Comparison of ENCODE assay signal across 28 mouse cellular contexts in genomic region chr8:9055416-9055819, GRCm38 (mm10).
DNase-seq lines count a peak whose midpoint lies in the region; ATAC-seq and TF ChIP-seq lines count a peak whose summit lies in the region.
"Had no signal": no experiment of that assay in that cellular context is flagged by ENCODE, and none has a peak within 500 bp of the region (broad histone marks: within the 10 kb centered on the region; RNA-seq: fewer than 3 reads in every experiment).

No protein-coding gene starts in this region.

- peak; percentile 13 for DNase-seq in lung, adult 2 months
- no peak for DNase-seq in lung, postnatal 14 days
- DNase-seq in kidney, postnatal 36 days = no peak
- DNase-seq in midbrain, embryonic 14.5 days = no peak
- DNase-seq in cerebellum, adult 9-10 months = no peak
- DNase-seq: adrenal gland, postnatal 25 days; cerebellum, adult 18-20 months; cerebellum, postnatal 36 days; kidney, postnatal 25 days; right cerebral cortex, adult 18-20 months; spleen, adult 18-20 months; thymus, postnatal 14 days had no signal

- 47% methylated on average over 6 of the region's 6 CpGs for WGBS in lung, adult 2 months
- 13% methylated on average over 6 of the region's 6 CpGs for WGBS in limb, embryonic 13.5 days
- WGBS in lung, embryonic 16.5 days = 52% methylated on average over 6 of the region's 6 CpGs
- 94% methylated on average over 6 of the region's 6 CpGs for WGBS in midbrain, embryonic 14.5 days

- no peaks in the 10 kb centered on the region for H3K9me3 ChIP-seq in limb, embryonic 13.5 days
- H3K9me3 ChIP-seq in lung, embryonic 16.5 days (ENCODE audit: control insufficient read depth, low read length) = no peaks in the 10 kb centered on the region
- H3K9me3 ChIP-seq in midbrain, embryonic 14.5 days (ENCODE audit: control insufficient read depth, low read length) = no peaks in the 10 kb centered on the region
- H3K9me3 ChIP-seq: embryonic facial prominence, embryonic 13.5 days; forebrain, embryonic 10.5 days; heart, embryonic 15.5 days; intestine, embryonic 15.5 days; kidney, embryonic 15.5 days; neural tube, embryonic 12.5 days had no signal

- H3K27ac ChIP-seq in limb, embryonic 13.5 days = no peak overlapping the region
- peak overlapping the region; percentile 62 for H3K27ac ChIP-seq in lung, embryonic 16.5 days (ENCODE audit: low read length)
- no peak overlapping the region for H3K27ac ChIP-seq in midbrain, embryonic 14.5 days (replicated peaks; ENCODE audit: low read depth, low read length)
- H3K27ac ChIP-seq: embryonic facial prominence, embryonic 13.5 days; forebrain, embryonic 10.5 days; heart, embryonic 15.5 days; intestine, embryonic 15.5 days; kidney, embryonic 15.5 days; layer of hippocampus, adult 2 months; left cerebral cortex, adult 2 months; neural tube, embryonic 12.5 days had no signal

- no peak for TF ChIP-seq CTCF in lung, adult 2 months (IDR thresholded peaks at IDR 0.05; ENCODE audit: insufficient read depth, low read length)

- H3K27me3 ChIP-seq in limb, embryonic 13.5 days = peaks cover 11% of the 10 kb centered on the region; the same call in 1 of the 2 replicates
- no peaks in the 10 kb centered on the region for H3K27me3 ChIP-seq in lung, embryonic 16.5 days (ENCODE audit: control insufficient read depth, insufficient read depth, low read depth, low read length)
- no peaks in the 10 kb centered on the region for H3K27me3 ChIP-seq in midbrain, embryonic 14.5 days (ENCODE audit: control insufficient read depth, insufficient read depth, low read length)
- H3K27me3 ChIP-seq: embryonic facial prominence, embryonic 13.5 days; heart, embryonic 15.5 days; intestine, embryonic 15.5 days; kidney, embryonic 15.5 days; neural tube, embryonic 12.5 days had no signal

- peak; percentile 59 for ATAC-seq in limb, embryonic 13.5 days (ENCODE audit: low FRiP score, low read depth)
- ATAC-seq in lung, embryonic 16.5 days (ENCODE audit: low read depth) = peak; percentile 79
- ATAC-seq in midbrain, embryonic 14.5 days (ENCODE audit: low FRiP score, low TSS enrichment) = no peak
- ATAC-seq: CD4-positive, CD25-positive, alpha-beta regulatory T cell, adult 4 months; forebrain, embryonic 16.5 days; hindbrain, embryonic 16.5 days; intestine, embryonic 15.5 days had no signal

- no peak overlapping the region for H3K4me2 ChIP-seq in limb, embryonic 13.5 days (replicated peaks)
- no peak overlapping the region for H3K4me2 ChIP-seq in lung, embryonic 16.5 days (ENCODE audit: low read depth, low read length)
- no peak overlapping the region for H3K4me2 ChIP-seq in midbrain, embryonic 14.5 days (ENCODE audit: low read length)
- H3K4me2 ChIP-seq: embryonic facial prominence, embryonic 13.5 days; heart, embryonic 15.5 days; intestine, embryonic 15.5 days; kidney, embryonic 15.5 days; liver, embryonic 11.5 days; midbrain, embryonic 11.5 days; neural tube, embryonic 12.5 days had no signal

- H3K36me3 ChIP-seq in limb, embryonic 13.5 days = no peaks in the 10 kb centered on the region
- H3K36me3 ChIP-seq in lung, embryonic 16.5 days (ENCODE audit: control insufficient read depth, insufficient read depth, low read length) = no peaks in the 10 kb centered on the region
- H3K36me3 ChIP-seq in midbrain, embryonic 14.5 days (ENCODE audit: control insufficient read depth, insufficient read depth, low read length) = no peaks in the 10 kb centered on the region
- H3K36me3 ChIP-seq: embryonic facial prominence, embryonic 13.5 days; forebrain, embryonic 10.5 days; heart, embryonic 15.5 days; intestine, embryonic 15.5 days; kidney, embryonic 15.5 days; neural tube, embryonic 12.5 days had no signal

- no peak overlapping the region for H3K9ac ChIP-seq in limb, embryonic 13.5 days
- H3K9ac ChIP-seq in lung, embryonic 16.5 days (ENCODE audit: low read length) = no peak overlapping the region
- no peak overlapping the region for H3K9ac ChIP-seq in midbrain, embryonic 14.5 days (replicated peaks; ENCODE audit: low read length)
- H3K9ac ChIP-seq: embryonic facial prominence, embryonic 13.5 days; heart, embryonic 15.5 days; intestine, embryonic 15.5 days; kidney, embryonic 15.5 days; neural tube, embryonic 12.5 days had no signal

- H3K4me1 ChIP-seq in lung, adult 2 months (ENCODE audit: control insufficient read depth, insufficient read depth, low read length) = peaks cover 3% of the 10 kb centered on the region; the same call in 1 of the 2 replicates
- peaks cover 17% of the 10 kb centered on the region for H3K4me1 ChIP-seq in limb, embryonic 13.5 days
- peaks cover 16% of the 10 kb centered on the region for H3K4me1 ChIP-seq in lung, embryonic 16.5 days (replicated peaks; ENCODE audit: control insufficient read depth, insufficient read depth, low read length)
- no peaks in the 10 kb centered on the region for H3K4me1 ChIP-seq in midbrain, embryonic 14.5 days (ENCODE audit: control insufficient read depth, insufficient read depth, low read length)
- H3K4me1 ChIP-seq: forebrain, embryonic 10.5 days; intestine, embryonic 15.5 days; kidney, embryonic 15.5 days; neural tube, embryonic 12.5 days had no signal

- H3K4me3 ChIP-seq in lung, adult 2 months (replicated peaks; ENCODE audit: extremely low read depth, low read depth, low read length) = no peak overlapping the region
- H3K4me3 ChIP-seq in limb, embryonic 13.5 days = no peak overlapping the region
- H3K4me3 ChIP-seq in lung, embryonic 16.5 days (ENCODE audit: low read length) = no peak overlapping the region
- no peak overlapping the region for H3K4me3 ChIP-seq in midbrain, embryonic 14.5 days (replicated peaks; ENCODE audit: low read depth, low read length)
- H3K4me3 ChIP-seq: embryonic facial prominence, embryonic 13.5 days; forebrain, embryonic 10.5 days; heart, embryonic 15.5 days; intestine, embryonic 15.5 days; kidney, embryonic 15.5 days; layer of hippocampus, adult 2 months; left cerebral cortex, adult 2 months; myocyte; neural tube, embryonic 12.5 days had no signal

- TF ChIP-seq POLR2A in lung, adult 2 months (IDR thresholded peaks at IDR 0.05; ENCODE audit: borderline replicate concordance, extremely low read depth, low read depth, low read length) = no peak
